Mouse (Mus musculus) midbrain, embryonic 11.5 days (tissue): ENCODE results near the gene Jag1. TPM values are rescaled to one million over a fixed set of nuclear protein-coding genes. Genes with fewer than 3 reads are reported as not detected.

Source experiments
- ATAC-seq: fragments of 200-750 bp; cut with Nextera tagmentation; 2 replicates; pipeline ENCODE4 v1.8.0; 2017; ENCODE audit warnings: moderate TSS enrichment, moderate library complexity; ENCODE audit not compliant: low FRiP score
- DNase-seq: peaks from one replicate; pipeline ENCODE4 v3.0.0; 2015; ENCODE audit warnings: low spot score; ENCODE audit errors: missing footprints
- H3K27ac ChIP-seq: fragments of 300-500 bp; sonication (generic); 2 replicates; pipeline ENCODE4 v1.5.1; 2014; ENCODE audit warnings: low read depth, low read length
- H3K27me3 ChIP-seq: fragments of 300-500 bp; sonication (generic); 2 replicates; pipeline ENCODE4 v1.6.1; 2014; ENCODE audit warnings: mild to moderate bottlenecking, low read length, moderate library complexity, mixed read lengths; ENCODE audit not compliant: control insufficient read depth, insufficient read depth
- H3K36me3 ChIP-seq: fragments of 300-500 bp; sonication (generic); 2 replicates; pipeline ENCODE4 v1.6.1; 2014; ENCODE audit warnings: mild to moderate bottlenecking, low read length, moderate library complexity, mixed read lengths; ENCODE audit not compliant: control insufficient read depth, insufficient read depth
- H3K4me1 ChIP-seq: fragments of 300-500 bp; sonication (generic); 2 replicates; pipeline ENCODE4 v1.6.1; 2014; ENCODE audit warnings: low read length; ENCODE audit not compliant: control insufficient read depth, insufficient read depth
- H3K4me2 ChIP-seq: fragments of 300-500 bp; sonication (generic); 2 replicates; pipeline ENCODE4 v1.6.1; 2014; ENCODE audit warnings: mild to moderate bottlenecking, moderate library complexity
- H3K4me3 ChIP-seq: fragments of 300-500 bp; sonication (generic); 2 replicates; pipeline ENCODE4 v1.5.1; 2014; ENCODE audit warnings: low read depth, low read length
- H3K9ac ChIP-seq: fragments of 300-500 bp; sonication (generic); 2 replicates; pipeline ENCODE4 v1.6.1; 2014; ENCODE audit warnings: low read length
- H3K9me3 ChIP-seq: fragments of 300-500 bp; sonication (generic); 2 replicates; pipeline ENCODE4 v1.6.1; 2016; ENCODE audit warnings: low read length; ENCODE audit not compliant: control insufficient read depth
- WGBS: fragments of 180-500 bp; shearing (Covaris S2); extraction: QIAGEN DNeasy Blood & Tissue Kit; methylation state at CpG from one replicate; pipeline ENCODE4 v1.1.7; 2014; 5-methylcytosine and 5-hydroxymethylcytosine counted together
- polyA plus RNA-seq: library from polyadenylated mRNA; unstranded; fragments of >200 nt; fragmentation: Nextera tagmentation; extraction: Ambion mirVana; gene quantifications from 2 replicates; pipeline ENCODE4 v1.2.1, GENCODE M21; 2014

Jag1 gene
- polyA plus RNA-seq, 1 experiment from 2014 or later, result 35.4 TPM

DNA sequence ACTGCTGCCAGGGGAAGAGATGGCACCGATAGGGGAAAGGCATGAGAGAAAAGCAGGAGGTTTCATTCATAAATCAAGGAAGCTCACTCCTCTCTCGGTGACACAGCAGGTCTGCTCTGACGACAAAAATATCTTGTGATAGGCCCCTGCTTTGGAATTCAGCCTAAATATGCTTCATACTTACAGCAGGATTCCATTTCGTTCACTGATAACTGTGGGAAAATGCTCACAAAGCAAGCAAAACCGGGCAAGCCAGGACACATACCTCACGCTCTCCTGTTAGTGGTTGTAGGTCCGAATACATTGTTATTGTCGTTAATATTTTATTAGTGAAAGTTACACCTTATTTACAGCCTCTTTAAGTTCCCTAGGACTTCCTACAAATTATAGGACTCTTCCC, 8.5 kb downstream of the Jag1 start:
- H3K4me1 ChIP-seq, result peaks cover 63% of the 10 kb centered on the region
- ATAC-seq (no peak), DNase-seq (no peak)
- no peaks in the 10 kb centered on the region for H3K27me3 ChIP-seq
- no peak overlapping the region; the same call in 1 of the 2 replicates for H3K9ac ChIP-seq
- H3K4me2 ChIP-seq, result peak overlapping the region; percentile 11; the same call in 1 of the 2 replicates
- no peaks in the 10 kb centered on the region for H3K36me3 ChIP-seq
- no peak overlapping the region for H3K27ac ChIP-seq
- WGBS, result 62% methylated on average over 8 of the region's 8 CpGs
- no peaks in the 10 kb centered on the region for H3K9me3 ChIP-seq
- H3K4me3 ChIP-seq, result no peak overlapping the region

DNA sequence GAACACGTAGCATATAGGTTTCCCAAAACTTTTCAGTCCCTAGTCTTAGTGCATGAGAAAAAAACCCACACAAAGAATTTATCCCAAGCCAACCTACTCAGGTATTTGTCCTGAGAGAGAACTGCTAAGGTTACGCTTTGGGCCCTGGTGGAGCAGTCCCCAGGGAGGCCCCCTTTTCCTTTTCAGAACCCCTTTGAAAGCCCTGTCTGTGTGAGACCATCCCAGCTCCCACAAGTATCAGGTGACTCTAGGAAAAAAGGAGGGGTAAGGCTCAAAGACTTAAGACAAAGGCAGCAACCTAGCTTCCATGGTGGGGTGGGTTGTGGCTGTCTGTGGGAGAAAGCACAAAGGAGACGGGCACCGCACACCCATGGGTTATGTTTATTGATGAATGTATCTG, 9.2 kb downstream of the Jag1 start:
- no peak overlapping the region for H3K4me3 ChIP-seq
- 33% methylated on average over 4 of the region's 4 CpGs for WGBS
- no peak for DNase-seq
- no peaks in the 10 kb centered on the region for H3K9me3 ChIP-seq
- no peak overlapping the region for H3K4me2 ChIP-seq
- H3K36me3 ChIP-seq, result no peaks in the 10 kb centered on the region
- H3K27me3 ChIP-seq, result no peaks in the 10 kb centered on the region
- no peak for ATAC-seq
- no peak overlapping the region for H3K9ac ChIP-seq
- H3K27ac ChIP-seq, result no peak overlapping the region
- peaks cover 56% of the 10 kb centered on the region for H3K4me1 ChIP-seq

DNA sequence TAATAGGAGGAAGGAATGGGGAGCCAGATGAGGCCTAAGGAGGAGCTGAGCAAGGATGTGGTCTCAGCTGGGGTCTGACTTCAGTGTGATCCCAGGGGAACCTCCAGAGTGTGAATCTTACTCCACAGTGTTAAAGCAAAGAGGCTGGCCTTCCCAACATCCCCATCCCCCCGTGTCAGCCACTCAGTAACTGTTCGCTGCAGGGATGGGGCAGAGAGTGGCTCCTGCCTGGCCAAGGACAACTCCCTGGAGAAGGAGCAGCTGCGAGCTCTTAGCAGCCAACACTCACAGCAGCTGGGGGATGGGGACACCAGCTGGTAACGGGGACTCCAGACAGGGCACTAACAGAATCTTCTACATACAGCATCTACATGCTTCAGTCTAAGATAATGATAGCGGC, 15.4 kb downstream of the Jag1 start:
- 23% methylated on average over 5 of the region's 5 CpGs for WGBS
- peak; percentile 88 for DNase-seq
- peaks cover 58% of the 10 kb centered on the region for H3K4me1 ChIP-seq

DNA sequence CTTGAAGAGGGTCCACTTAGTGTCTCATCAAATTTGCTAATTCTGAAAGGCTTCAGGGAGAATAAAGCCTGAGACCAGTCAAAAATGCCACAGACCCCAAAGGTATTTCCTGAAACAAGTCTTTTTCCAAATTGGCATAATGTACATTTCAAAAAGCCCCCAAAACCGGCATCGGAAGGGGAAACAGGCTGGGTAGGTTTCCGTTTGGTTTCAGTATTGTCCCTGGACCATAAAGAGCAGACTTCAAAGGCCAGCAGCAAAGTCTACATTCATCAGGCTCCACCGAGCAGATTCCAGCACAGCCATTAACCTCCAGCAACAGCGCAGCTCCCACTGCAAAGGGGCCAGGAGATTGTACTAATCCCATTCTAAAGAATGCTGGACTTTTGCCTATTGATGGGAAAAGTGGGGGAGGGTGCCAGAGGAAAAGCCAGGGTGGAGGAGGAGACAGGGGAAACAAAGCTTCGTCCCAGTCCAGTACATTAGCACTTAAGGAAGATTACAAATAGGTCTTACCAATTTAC, 17.2 kb downstream of the Jag1 start:
- no peaks in the 10 kb centered on the region for H3K9me3 ChIP-seq
- H3K4me1 ChIP-seq, result peaks cover 73% of the 10 kb centered on the region
- no peak overlapping the region for H3K4me2 ChIP-seq
- H3K9ac ChIP-seq, result no peak overlapping the region
- peak overlapping the region; percentile 1 for H3K27ac ChIP-seq
- DNase-seq (peak; percentile 92), ATAC-seq (peak; percentile 51)
- no peak overlapping the region for H3K4me3 ChIP-seq
- 6% methylated on average over 6 of the region's 6 CpGs for WGBS
- H3K36me3 ChIP-seq, result peaks cover 6% of the 10 kb centered on the region
- no peaks in the 10 kb centered on the region for H3K27me3 ChIP-seq

More for the DNA sequence above, 15.4 kb downstream of the Jag1 start:
- peak; percentile 74 for ATAC-seq
- H3K36me3 ChIP-seq, result peaks cover 5% of the 10 kb centered on the region
- no peaks in the 10 kb centered on the region for H3K9me3 ChIP-seq
- no peak overlapping the region for H3K9ac ChIP-seq
- H3K27me3 ChIP-seq, result no peaks in the 10 kb centered on the region
- no peak overlapping the region for H3K4me2 ChIP-seq
- no peak overlapping the region for H3K4me3 ChIP-seq
- 0 out of 2 replicates have a peak overlapping the region, but pooled peaks have one; percentile 17 for H3K27ac ChIP-seq

DNA sequence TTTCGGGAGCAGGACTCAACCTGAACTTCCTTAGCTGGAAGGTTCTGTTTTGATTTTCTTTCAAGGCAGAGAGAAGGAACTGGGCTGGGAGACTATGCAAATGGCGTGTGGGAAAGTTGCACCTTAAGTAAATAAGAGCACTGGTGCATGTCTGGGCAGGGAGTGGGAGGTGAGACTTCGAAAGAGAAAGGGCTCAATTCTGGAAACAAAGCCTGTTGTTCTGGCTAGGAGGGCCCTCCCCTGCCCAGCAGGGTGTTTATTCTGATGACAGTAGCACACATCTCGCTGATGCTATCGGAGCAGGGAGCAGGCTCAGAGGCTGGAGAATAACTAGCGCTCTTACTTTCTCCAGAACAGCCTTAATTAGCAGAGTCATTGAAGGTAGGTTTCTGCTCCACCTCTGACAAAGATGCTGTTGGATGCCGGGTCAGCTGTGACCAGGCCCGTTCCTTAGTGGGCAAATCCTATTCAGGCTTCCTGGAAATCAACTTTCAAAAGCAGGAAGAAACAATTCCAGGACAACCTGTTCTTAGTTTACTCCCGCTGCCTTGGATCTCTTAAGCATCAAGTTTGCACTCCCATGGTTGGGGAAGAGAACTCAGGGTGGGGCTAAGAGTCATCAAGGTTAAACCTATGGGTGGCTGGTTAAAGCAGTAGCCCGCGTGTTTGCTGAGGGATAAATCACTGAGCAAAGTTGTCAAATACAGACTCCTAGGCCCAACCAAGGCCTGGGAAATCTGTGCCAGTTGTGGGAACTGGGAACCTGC, 18.0 kb downstream of the Jag1 start:
- H3K4me1 ChIP-seq, result peaks cover 81% of the 10 kb centered on the region
- H3K27me3 ChIP-seq, result no peaks in the 10 kb centered on the region
- H3K9me3 ChIP-seq, result no peaks in the 10 kb centered on the region
- 10% methylated on average over 11 of the region's 11 CpGs for WGBS
- no peak overlapping the region; the same call in 1 of the 2 replicates for H3K9ac ChIP-seq
- ATAC-seq (peak; percentile 6; the same call in 1 of the 2 replicates), DNase-seq (peak; percentile 89)
- peaks cover 9% of the 10 kb centered on the region for H3K36me3 ChIP-seq
- no peak overlapping the region for H3K4me3 ChIP-seq
- H3K4me2 ChIP-seq, result peak overlapping the region; percentile 23; the same call in 1 of the 2 replicates
- H3K27ac ChIP-seq, result 0 out of 2 replicates have a peak overlapping the region, but pooled peaks have one; percentile 1

DNA sequence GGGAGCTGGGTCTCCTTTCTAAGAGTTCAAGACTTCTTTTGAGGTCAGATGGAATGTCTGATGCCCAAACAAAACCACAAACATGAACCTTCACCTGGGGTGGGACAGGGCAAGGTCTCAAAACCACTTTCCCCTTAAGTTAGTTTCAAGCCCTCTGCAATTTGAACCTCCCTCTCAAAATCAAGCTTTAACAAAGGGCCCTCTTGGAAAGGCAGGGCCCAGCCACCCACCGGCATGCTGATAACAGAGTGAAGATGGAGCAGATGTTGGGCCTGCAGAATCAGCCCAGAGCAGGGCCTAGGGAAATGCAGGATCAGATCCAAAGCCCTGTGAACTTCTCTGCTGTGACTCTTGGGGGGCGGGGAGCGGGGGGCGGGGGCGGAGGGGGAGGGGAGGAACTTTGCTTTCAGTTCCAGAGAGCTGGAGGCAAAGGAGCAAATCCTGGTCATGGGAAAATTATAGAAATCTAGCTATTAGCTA, 19.4 kb downstream of the Jag1 start:
- Histone ChIP-seq H3K4me2 (no peak overlapping the region), H3K9ac (no peak overlapping the region; the same call in 1 of the 2 replicates), H3K4me1 (peaks cover 95% of the 10 kb centered on the region), H3K4me3 (no peak overlapping the region), H3K9me3 (no peaks in the 10 kb centered on the region), H3K27me3 (no peaks in the 10 kb centered on the region), H3K36me3 (peaks cover 9% of the 10 kb centered on the region), H3K27ac (peak overlapping the region; percentile 15; the same call in 1 of the 2 replicates)
- DNase-seq, result peak; percentile 91
- ATAC-seq, result no peak
- 2% methylated on average over 4 of the region's 5 CpGs for WGBS

DNA sequence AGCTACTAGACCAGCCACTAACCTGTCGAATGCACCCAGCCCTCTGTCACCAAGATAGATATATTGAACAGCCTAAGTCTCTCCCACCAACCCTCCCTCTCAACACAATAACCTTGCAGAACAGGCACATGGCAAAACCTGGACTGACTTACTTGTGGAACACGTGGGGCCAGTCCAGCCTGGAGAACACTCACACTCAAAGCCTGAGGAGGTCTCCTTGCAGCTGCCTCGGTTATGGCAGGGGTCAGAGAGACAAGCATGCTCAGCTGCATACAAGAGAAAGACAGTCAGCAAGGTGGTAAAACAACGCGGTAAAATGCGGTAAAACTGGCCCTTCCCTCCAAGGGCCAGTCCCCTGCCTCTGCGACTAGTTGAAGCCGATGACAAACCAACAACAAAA, 22.1 kb downstream of the Jag1 start:
- Histone ChIP-seq H3K36me3 (peaks cover 20% of the 10 kb centered on the region), H3K9me3 (no peaks in the 10 kb centered on the region), H3K4me1 (peaks cover 75% of the 10 kb centered on the region), H3K9ac (no peak overlapping the region), H3K27me3 (no peaks in the 10 kb centered on the region), H3K4me3 (no peak overlapping the region), H3K27ac (no peak overlapping the region), H3K4me2 (no peak overlapping the region)
- peak; percentile 90 for DNase-seq
- no peak for ATAC-seq
- WGBS, result 40% methylated on average over 8 of the region's 8 CpGs

DNA sequence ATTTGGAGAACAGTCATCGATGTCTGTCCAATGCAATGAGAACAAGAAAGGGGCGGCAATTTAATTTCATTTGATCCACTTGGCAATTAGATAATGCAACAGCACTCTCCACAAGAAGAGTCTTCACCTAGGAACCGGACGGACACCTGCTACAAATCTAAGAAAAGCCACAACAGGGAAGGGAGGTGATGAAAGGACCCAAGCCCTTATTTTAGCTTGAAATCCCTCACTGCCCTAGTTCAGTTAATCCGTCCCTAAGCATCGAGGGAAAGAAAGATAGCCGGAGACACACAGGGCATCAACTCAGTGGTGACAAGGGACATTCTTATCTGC, 23.2 kb downstream of the Jag1 start:
- peak; percentile 92 for DNase-seq
- peaks cover 24% of the 10 kb centered on the region for H3K36me3 ChIP-seq
- H3K27me3 ChIP-seq, result no peaks in the 10 kb centered on the region

More for the DNA sequence above, 23.2 kb downstream of the Jag1 start:
- Histone ChIP-seq H3K4me2 (no peak overlapping the region), H3K27ac (no peak overlapping the region), H3K9me3 (no peaks in the 10 kb centered on the region), H3K9ac (no peak overlapping the region), H3K4me3 (no peak overlapping the region), H3K4me1 (peaks cover 65% of the 10 kb centered on the region)
- 13% methylated on average over 7 of the region's 7 CpGs for WGBS
- ATAC-seq, result no peak
